Mouse (Mus musculus): ENCODE measurements around the gene Mylpf.

DNA sequence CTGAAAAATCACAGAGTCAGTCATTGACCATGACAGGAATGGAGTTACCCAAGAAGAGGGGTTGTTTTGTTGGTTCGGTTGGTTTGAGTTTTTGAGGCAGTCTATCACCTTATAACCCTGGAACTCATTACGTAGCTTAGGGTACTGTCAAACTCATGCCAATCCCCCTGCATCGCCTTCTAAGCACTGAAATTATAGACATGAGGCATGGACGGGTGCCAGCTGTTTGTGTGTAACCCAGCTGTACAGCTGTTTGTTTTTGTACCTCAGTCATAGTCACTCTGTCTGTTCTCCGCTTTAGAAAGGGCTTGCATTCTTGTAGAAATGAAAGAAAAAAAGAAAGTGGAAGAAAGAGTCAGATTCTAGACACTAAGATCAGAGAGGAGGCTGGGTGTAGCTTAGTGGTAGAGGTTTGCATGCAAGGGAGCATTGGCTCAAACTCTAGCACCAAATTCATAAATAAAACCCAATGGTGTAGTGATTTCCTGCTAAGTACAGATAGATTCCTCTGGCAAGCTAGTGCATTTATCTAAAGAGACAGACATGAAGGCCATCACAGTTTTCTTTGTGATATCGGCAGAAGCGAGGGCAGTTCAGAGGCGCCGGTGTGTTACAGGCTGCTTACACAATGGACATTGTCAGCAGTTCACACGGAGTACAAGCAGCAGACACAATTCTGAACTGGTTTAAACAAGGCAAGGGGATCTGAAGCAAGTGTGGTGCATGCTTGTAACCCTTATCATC, 53.7 kb downstream of the Mylpf start:
- TF ChIP-seq CTCF (conservative IDR thresholded peaks at IDR 0.05; ENCODE audit: low read length) (no peak), POU5F1 (IDR thresholded peaks at IDR 0.05; ENCODE audit: borderline replicate concordance, low read length) (no peak)
